Mouse (Mus musculus) neural tube, embryonic 11.5 days (tissue): ENCODE data around the gene Chrna4. TPM values are rescaled to one million over a fixed set of nuclear protein-coding genes. Genes with fewer than 3 reads are reported as not detected.

Experiments
- polyA plus RNA-seq: library from polyadenylated mRNA; unstranded; fragments of >200 nt; fragmentation: Nextera tagmentation; extraction: Ambion mirVana; gene quantifications from 2 replicates; pipeline ENCODE4 v1.2.1, GENCODE M21; 2014

The Chrna4 gene
- polyA plus RNA-seq, 1 experiment from 2014 or later, result 68.5 TPM

Other genes with a start within 250 kb of the Chrna4 start
- 75.7 and 77.9 TPM in 2 replicates for gene Ythdf1, start 122.6 kb downstream of the Chrna4 start, polyA plus RNA-seq
- gene Birc7, start 114.5 kb downstream of the Chrna4 start, polyA plus RNA-seq, result 0.25 and 0.46 TPM in 2 replicates
- gene Nkain4, start 88.8 kb downstream of the Chrna4 start, polyA plus RNA-seq, result 65.1 and 73.6 TPM in 2 replicates
- 60.2 and 61.4 TPM in 2 replicates for gene Arfgap1, start 76.3 kb downstream of the Chrna4 start, polyA plus RNA-seq
- gene Col20a1, start 57.0 kb downstream of the Chrna4 start, polyA plus RNA-seq, result 1.0 and 2.1 TPM in 2 replicates
- gene Kcnq2, start 91.8 kb upstream of the Chrna4 start, polyA plus RNA-seq, result 16.0 and 17.1 TPM in 2 replicates
- 0.92 and 0.93 TPM in 2 replicates for gene Eef1a2, start 113.5 kb upstream of the Chrna4 start, polyA plus RNA-seq
- gene Ppdpf, start 143.7 kb upstream of the Chrna4 start, polyA plus RNA-seq, result 402 and 413 TPM in 2 replicates
- gene Ptk6, start 159.2 kb upstream of the Chrna4 start, polyA plus RNA-seq, result not detected in 2 replicates
- gene Srms, start 169.6 kb upstream of the Chrna4 start, polyA plus RNA-seq, result 0.12 TPM in 1 of 2 replicates, not detected in the other
- 0.28 TPM in 1 of 2 replicates, not detected in the other for gene Fndc11, start 176.5 kb upstream of the Chrna4 start, polyA plus RNA-seq
- gene Helz2, start 198.5 kb upstream of the Chrna4 start, polyA plus RNA-seq, result 0.64 and 0.68 TPM in 2 replicates
- gene Gmeb2, start 244.5 kb upstream of the Chrna4 start, polyA plus RNA-seq, result 21.6 and 21.9 TPM in 2 replicates